Mouse (Mus musculus): ENCODE results near the gene Rnf40. TPM values are rescaled to one million over a fixed set of nuclear protein-coding genes. Genes with fewer than 3 reads are reported as not detected.
A peak's percentile ranks its signal among the peaks of the same experiment; 100 is the strongest.

Gene Rnf40
- polyA plus RNA-seq, 1 experiment, result 39.4 TPM

DNA sequence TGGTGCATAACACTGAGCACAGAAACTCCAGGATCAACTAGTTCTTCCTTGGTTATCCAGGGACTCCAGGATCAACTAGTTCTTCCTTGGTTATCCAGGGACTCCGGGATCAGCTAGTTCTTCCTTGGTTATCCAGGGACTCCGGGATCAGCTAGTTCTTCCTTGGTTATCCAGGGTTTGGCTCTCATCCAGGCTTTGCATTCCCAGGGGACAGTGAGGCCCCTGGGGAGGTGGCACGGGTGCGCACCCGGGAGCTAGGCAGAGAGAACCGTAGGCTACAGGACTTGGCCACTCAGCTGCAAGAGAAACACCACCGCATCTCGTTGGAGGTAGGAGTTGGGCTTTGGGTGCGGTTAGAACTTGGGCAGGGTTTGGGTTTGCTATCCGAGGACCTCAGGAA, 2.5 kb downstream of the Rnf40 start:
- TF ChIP-seq POLR2A (IDR thresholded peaks at IDR 0.05; ENCODE audit: insufficient read depth, low read length), result no peak
- no peak for TF ChIP-seq CTCF (IDR thresholded peaks at IDR 0.05; ENCODE audit: low read depth, low read length)
- TF ChIP-seq EP300 (IDR thresholded peaks at IDR 0.05; ENCODE audit: insufficient read depth, low read depth, low read length), result no peak
- H3K36me3 ChIP-seq (ENCODE audit: control insufficient read depth, insufficient read depth, low read length, poor library complexity, severe bottlenecking), result peaks cover 45% of the 10 kb centered on the region
- H3K27me3 ChIP-seq (ENCODE audit: control insufficient read depth, insufficient read depth, low read length, poor library complexity, severe bottlenecking), result no peaks in the 10 kb centered on the region

DNA sequence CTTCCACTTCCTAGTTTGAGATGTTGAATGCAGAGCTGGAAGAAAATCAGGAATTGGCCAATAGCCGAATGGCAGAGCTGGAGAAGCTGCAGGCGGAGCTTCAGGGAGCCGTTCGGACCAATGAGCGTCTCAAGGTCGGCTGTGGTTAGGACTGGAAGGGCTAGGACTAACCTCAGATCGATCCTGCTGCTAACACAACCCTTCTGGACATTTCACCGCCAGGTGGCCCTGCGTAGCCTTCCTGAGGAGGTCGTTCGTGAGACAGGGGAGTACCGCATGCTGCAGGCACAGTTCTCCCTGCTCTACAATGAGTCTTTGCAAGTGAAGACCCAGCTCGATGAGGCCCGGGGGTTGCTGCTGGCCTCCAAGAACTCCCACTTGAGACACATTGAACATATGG, 4.0 kb downstream of the Rnf40 start:
- TF ChIP-seq CTCF (IDR thresholded peaks at IDR 0.05; ENCODE audit: low read depth, low read length) (peak; percentile 62), EP300 (IDR thresholded peaks at IDR 0.05; ENCODE audit: insufficient read depth, low read depth, low read length) (no peak), POLR2A (IDR thresholded peaks at IDR 0.05; ENCODE audit: insufficient read depth, low read length) (no peak)
- H3K36me3 ChIP-seq (ENCODE audit: control insufficient read depth, insufficient read depth, low read length, poor library complexity, severe bottlenecking), result peaks cover 48% of the 10 kb centered on the region
- H3K4me3 ChIP-seq (ENCODE audit: low read depth, low read length), result no peak overlapping the region
- no peaks in the 10 kb centered on the region for H3K9me3 ChIP-seq (replicated peaks; ENCODE audit: control insufficient read depth, insufficient read depth, low read length, poor library complexity, severe bottlenecking)
- no peak overlapping the region for H3K9ac ChIP-seq (ENCODE audit: low read depth, poor library complexity, severe bottlenecking)
- no peaks in the 10 kb centered on the region for H3K4me1 ChIP-seq (ENCODE audit: control insufficient read depth, insufficient read depth, low read length)
- H3K27ac ChIP-seq (ENCODE audit: insufficient read depth, low read length), result no peak overlapping the region
- no peaks in the 10 kb centered on the region for H3K27me3 ChIP-seq (ENCODE audit: control insufficient read depth, insufficient read depth, low read length, poor library complexity, severe bottlenecking)

More for the DNA sequence above, 2.5 kb downstream of the Rnf40 start:
- Histone ChIP-seq H3K9me3 (replicated peaks; ENCODE audit: control insufficient read depth, insufficient read depth, low read length, poor library complexity, severe bottlenecking) (no peaks in the 10 kb centered on the region), H3K4me1 (ENCODE audit: control insufficient read depth, insufficient read depth, low read length) (no peaks in the 10 kb centered on the region), H3K9ac (ENCODE audit: low read depth, poor library complexity, severe bottlenecking) (no peak overlapping the region), H3K4me3 (ENCODE audit: low read depth, low read length) (no peak overlapping the region), H3K27ac (ENCODE audit: insufficient read depth, low read length) (no peak overlapping the region)

DNA sequence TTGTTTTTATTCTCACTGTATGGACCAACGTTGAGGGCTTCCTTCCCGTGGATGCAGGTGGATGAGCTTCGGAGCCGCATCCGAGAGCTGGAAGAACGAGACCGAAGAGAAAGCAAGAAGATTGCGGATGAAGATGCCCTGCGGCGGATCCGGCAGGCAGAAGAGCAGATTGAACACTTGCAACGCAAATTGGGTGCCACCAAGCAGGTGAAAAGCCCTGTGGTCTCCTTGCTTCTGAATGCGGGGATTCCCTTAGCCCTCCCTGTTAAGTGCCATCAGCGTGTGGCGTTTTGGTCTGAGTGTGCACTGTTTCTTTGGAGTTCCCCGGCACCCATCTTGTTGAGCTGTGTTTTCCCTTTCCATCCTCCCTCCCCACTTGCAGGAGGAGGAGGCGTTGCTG, 8.2 kb downstream of the Rnf40 start:
- no peaks in the 10 kb centered on the region for H3K9me3 ChIP-seq (replicated peaks; ENCODE audit: control insufficient read depth, insufficient read depth, low read length, poor library complexity, severe bottlenecking)
- no peak overlapping the region for H3K27ac ChIP-seq (ENCODE audit: insufficient read depth, low read length)
- no peaks in the 10 kb centered on the region for H3K27me3 ChIP-seq (ENCODE audit: control insufficient read depth, insufficient read depth, low read length, poor library complexity, severe bottlenecking)
- H3K4me1 ChIP-seq (ENCODE audit: control insufficient read depth, insufficient read depth, low read length), result no peaks in the 10 kb centered on the region
- H3K4me3 ChIP-seq (ENCODE audit: low read depth, low read length), result no peak overlapping the region
- H3K9ac ChIP-seq (ENCODE audit: low read depth, poor library complexity, severe bottlenecking), result no peak overlapping the region
- peaks cover 42% of the 10 kb centered on the region for H3K36me3 ChIP-seq (ENCODE audit: control insufficient read depth, insufficient read depth, low read length, poor library complexity, severe bottlenecking)
- no peak for TF ChIP-seq CTCF (IDR thresholded peaks at IDR 0.05; ENCODE audit: low read depth, low read length)
- no peak for TF ChIP-seq EP300 (IDR thresholded peaks at IDR 0.05; ENCODE audit: insufficient read depth, low read depth, low read length)
- no peak for TF ChIP-seq POLR2A (IDR thresholded peaks at IDR 0.05; ENCODE audit: insufficient read depth, low read length)

DNA sequence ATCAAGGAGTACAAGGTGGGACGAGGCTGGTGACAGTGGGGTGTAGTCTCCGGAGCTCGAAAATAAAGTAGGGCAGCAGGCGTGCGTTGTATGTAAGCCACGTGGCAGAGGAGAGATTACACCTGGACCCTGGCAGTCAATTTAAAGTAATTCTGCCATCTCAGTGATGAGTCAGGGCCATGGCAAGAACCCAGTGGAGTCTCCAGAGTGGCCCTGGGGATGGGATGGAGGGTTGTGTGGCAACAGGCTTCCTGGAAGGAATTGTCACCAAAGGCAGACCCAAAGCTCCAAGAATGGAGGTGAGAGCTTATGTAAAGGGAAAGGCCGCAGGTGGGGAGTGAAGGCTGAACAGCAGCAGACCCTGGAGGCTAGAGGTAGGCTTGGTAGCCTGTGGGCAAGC, 12.0 kb downstream of the Rnf40 start:
- Histone ChIP-seq H3K4me3 (ENCODE audit: low read depth, low read length) (no peak overlapping the region), H3K9me3 (replicated peaks; ENCODE audit: control insufficient read depth, insufficient read depth, low read length, poor library complexity, severe bottlenecking) (no peaks in the 10 kb centered on the region), H3K27ac (ENCODE audit: insufficient read depth, low read length) (no peak overlapping the region), H3K27me3 (ENCODE audit: control insufficient read depth, insufficient read depth, low read length, poor library complexity, severe bottlenecking) (no peaks in the 10 kb centered on the region), H3K9ac (ENCODE audit: low read depth, poor library complexity, severe bottlenecking) (no peak overlapping the region), H3K4me1 (ENCODE audit: control insufficient read depth, insufficient read depth, low read length) (no peaks in the 10 kb centered on the region), H3K36me3 (ENCODE audit: control insufficient read depth, insufficient read depth, low read length, poor library complexity, severe bottlenecking) (peaks cover 13% of the 10 kb centered on the region)
- TF ChIP-seq EP300 (IDR thresholded peaks at IDR 0.05; ENCODE audit: insufficient read depth, low read depth, low read length) (no peak), CTCF (IDR thresholded peaks at IDR 0.05; ENCODE audit: low read depth, low read length) (no peak)

DNA sequence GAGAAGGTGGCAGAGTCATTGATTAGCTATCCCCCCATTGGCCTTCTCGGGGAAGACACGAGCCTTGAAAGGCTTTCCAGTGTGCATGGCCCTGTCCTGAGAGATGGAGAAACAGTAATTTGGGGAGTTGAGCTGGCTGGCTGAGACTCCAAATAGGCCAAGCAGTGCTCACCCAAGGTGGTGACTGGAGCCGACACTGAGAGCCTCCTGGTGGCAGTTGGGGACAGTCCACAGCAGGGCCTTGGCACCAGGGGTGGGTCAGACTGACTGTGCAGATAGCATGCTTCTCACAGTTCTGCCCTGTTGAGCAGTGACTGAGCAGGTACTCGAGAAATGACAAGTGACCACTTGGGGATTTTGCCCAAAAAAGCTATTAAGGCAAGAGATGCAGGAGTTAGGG, 13.2 kb downstream of the Rnf40 start:
- no peak overlapping the region for H3K9ac ChIP-seq (ENCODE audit: low read depth, poor library complexity, severe bottlenecking)
- no peak overlapping the region for H3K4me3 ChIP-seq (ENCODE audit: low read depth, low read length)
- H3K27me3 ChIP-seq (ENCODE audit: control insufficient read depth, insufficient read depth, low read length, poor library complexity, severe bottlenecking), result no peaks in the 10 kb centered on the region
- TF ChIP-seq CTCF (IDR thresholded peaks at IDR 0.05; ENCODE audit: low read depth, low read length) (no peak), EP300 (IDR thresholded peaks at IDR 0.05; ENCODE audit: insufficient read depth, low read depth, low read length) (no peak), POLR2A (IDR thresholded peaks at IDR 0.05; ENCODE audit: insufficient read depth, low read length) (no peak)
- peaks cover 5% of the 10 kb centered on the region for H3K36me3 ChIP-seq (ENCODE audit: control insufficient read depth, insufficient read depth, low read length, poor library complexity, severe bottlenecking)
- H3K9me3 ChIP-seq (replicated peaks; ENCODE audit: control insufficient read depth, insufficient read depth, low read length, poor library complexity, severe bottlenecking), result no peaks in the 10 kb centered on the region
- no peaks in the 10 kb centered on the region for H3K4me1 ChIP-seq (ENCODE audit: control insufficient read depth, insufficient read depth, low read length)
- H3K27ac ChIP-seq (ENCODE audit: insufficient read depth, low read length), result no peak overlapping the region

DNA sequence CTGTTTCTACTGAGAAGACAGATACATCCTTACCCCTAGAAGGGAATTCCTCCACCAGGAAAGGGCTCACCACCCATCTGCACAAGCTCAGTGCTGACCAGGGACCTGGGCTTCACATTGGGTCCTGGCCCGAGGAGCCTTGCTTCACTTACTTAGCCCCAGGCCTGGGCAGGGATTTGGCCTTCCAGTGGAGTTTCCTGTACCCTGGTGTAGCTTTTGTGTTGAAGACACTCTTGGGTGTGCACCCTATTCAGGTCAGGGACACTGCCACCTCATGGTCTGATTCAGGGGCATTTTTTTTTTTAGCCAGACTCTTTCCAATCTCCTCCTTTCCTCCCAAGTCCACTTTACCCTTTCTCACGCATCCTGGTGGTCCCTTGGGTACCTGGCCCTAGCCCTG, 14.3 kb downstream of the Rnf40 start:
- TF ChIP-seq EP300 (IDR thresholded peaks at IDR 0.05; ENCODE audit: insufficient read depth, low read depth, low read length) (no peak), POLR2A (IDR thresholded peaks at IDR 0.05; ENCODE audit: insufficient read depth, low read length) (no peak), CTCF (IDR thresholded peaks at IDR 0.05; ENCODE audit: low read depth, low read length) (no peak)
- H3K4me1 ChIP-seq (ENCODE audit: control insufficient read depth, insufficient read depth, low read length), result no peaks in the 10 kb centered on the region
- no peaks in the 10 kb centered on the region for H3K27me3 ChIP-seq (ENCODE audit: control insufficient read depth, insufficient read depth, low read length, poor library complexity, severe bottlenecking)
- H3K36me3 ChIP-seq (ENCODE audit: control insufficient read depth, insufficient read depth, low read length, poor library complexity, severe bottlenecking), result peaks cover 5% of the 10 kb centered on the region; the same call in 1 of the 2 replicates
- no peak overlapping the region for H3K27ac ChIP-seq (ENCODE audit: insufficient read depth, low read length)
- no peaks in the 10 kb centered on the region for H3K9me3 ChIP-seq (replicated peaks; ENCODE audit: control insufficient read depth, insufficient read depth, low read length, poor library complexity, severe bottlenecking)
- no peak overlapping the region for H3K4me3 ChIP-seq (ENCODE audit: low read depth, low read length)
- H3K9ac ChIP-seq (ENCODE audit: low read depth, poor library complexity, severe bottlenecking), result no peak overlapping the region
